Mouse (Mus musculus): ENCODE measurements around the gene Itgb1bp1. TPM values are rescaled to one million over a fixed set of nuclear protein-coding genes. Genes with fewer than 3 reads are reported as not detected.

Itgb1bp1 gene
- total and polyA plus RNA-seq, 2 experiments from 2014 or later: 37.5 to 42.1 TPM

DNA sequence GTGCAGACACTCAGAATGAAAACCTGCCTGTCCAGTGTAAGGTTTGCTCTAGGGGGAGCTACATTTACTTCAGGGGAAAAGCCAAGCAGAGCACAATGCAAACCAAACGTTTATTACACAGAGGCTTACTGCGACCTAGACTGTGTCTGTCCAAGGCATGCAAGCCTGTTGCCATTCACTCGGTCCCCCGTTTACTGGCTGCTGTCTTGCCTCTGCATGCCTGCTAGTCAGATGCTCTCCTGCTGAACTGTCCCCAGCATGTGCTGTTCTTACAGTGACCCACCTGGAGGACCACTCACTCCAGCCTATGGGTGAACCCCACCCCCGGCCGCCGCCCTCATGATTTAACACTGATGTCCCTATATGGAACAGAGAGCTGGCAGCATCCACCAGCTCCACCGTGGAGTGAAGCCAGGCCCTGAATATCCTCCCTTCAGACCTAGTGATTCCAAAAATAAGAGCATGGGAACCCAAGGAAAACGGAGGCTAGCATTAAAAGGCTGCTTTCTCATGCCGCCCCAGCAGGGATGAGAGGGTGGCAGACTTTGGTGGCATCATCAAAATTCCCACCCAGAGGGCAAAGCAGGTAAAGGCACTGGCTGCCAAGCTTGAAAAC lies 45.0 kb upstream of the Itgb1bp1 start:
- DNase-seq (ENCODE audit: low spot score): peak; percentile 17
- peaks cover 75% of the 10 kb centered on the region for H3K36me3 ChIP-seq (replicated peaks; ENCODE audit: control insufficient read depth, insufficient read depth, low read length)
- 59% methylated on average over 10 of the region's 10 CpGs for WGBS
- no peaks in the 10 kb centered on the region for H3K27me3 ChIP-seq (ENCODE audit: control insufficient read depth, insufficient read depth, low read length)
- no peak overlapping the region for H3K4me3 ChIP-seq (ENCODE audit: low read depth, low read length)
- no peak overlapping the region for H3K9ac ChIP-seq (replicated peaks; ENCODE audit: low read depth, low read length)
- H3K27ac ChIP-seq (ENCODE audit: low read depth): peak overlapping the region; percentile 38
- ATAC-seq (ENCODE audit: insufficient read depth, low read depth): peak; percentile 57
- no peak overlapping the region for H3K4me2 ChIP-seq (ENCODE audit: low read depth, low read length)
- H3K4me1 ChIP-seq (ENCODE audit: control insufficient read depth, insufficient read depth): 0 out of 2 replicates have a peak, but pooled peaks cover 6% of the 10 kb centered on the region
- H3K9me3 ChIP-seq (replicated peaks; ENCODE audit: control insufficient read depth, low read length): no peaks in the 10 kb centered on the region
- TF ChIP-seq EP300 (IDR thresholded peaks at IDR 0.05; ENCODE audit: low read depth): no peak
- TF ChIP-seq CTCF (IDR thresholded peaks at IDR 0.05; ENCODE audit: low read depth): no peak

DNA sequence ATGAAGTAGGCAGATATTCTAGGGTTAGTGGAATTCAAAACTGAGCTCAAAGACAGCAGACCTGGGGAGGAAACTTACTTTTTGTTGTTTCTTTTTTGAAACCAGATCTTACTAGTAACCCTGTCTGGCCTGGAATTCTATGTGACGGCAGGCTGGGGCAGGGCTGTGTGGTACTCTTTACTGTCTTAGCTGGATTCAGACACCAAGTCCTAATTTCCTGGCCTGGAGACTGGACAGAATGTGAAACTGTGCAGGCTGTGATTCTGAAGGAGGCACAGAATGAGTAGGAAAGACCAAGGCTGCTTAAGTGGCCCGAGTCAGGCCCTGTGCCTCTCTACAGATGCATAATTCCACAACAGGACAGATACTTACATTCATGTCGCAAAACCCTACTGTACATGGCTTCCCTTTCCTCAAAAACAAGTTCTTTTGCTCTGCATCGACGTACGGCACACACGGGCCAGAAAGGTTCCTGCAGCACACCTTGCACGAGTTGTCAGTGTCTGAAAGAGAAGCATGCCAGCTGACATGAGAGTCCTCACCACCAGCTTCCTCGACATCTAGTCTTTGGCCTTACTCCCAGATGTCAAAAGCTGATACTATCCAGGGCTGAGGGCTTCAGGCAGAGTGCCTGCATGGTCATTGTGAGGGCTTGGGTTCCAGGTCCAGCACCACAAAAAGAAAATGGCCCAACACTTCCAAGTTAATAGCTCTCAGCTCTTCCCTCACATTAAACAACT lies 43.7 kb upstream of the Itgb1bp1 start:
- H3K9ac ChIP-seq (replicated peaks; ENCODE audit: low read depth, low read length): no peak overlapping the region
- H3K4me1 ChIP-seq (ENCODE audit: control insufficient read depth, insufficient read depth): 0 out of 2 replicates have a peak, but pooled peaks cover 6% of the 10 kb centered on the region
- peaks cover 75% of the 10 kb centered on the region for H3K36me3 ChIP-seq (replicated peaks; ENCODE audit: control insufficient read depth, insufficient read depth, low read length)
- no peak overlapping the region for H3K4me2 ChIP-seq (ENCODE audit: low read depth, low read length)
- H3K27ac ChIP-seq (ENCODE audit: low read depth): no peak overlapping the region
- no peak overlapping the region for H3K4me3 ChIP-seq (ENCODE audit: low read depth, low read length)
- no peaks in the 10 kb centered on the region for H3K9me3 ChIP-seq (replicated peaks; ENCODE audit: control insufficient read depth, low read length)
- no peak; the same call in 1 of the 2 replicates for ATAC-seq (ENCODE audit: insufficient read depth, low read depth)
- WGBS: 66% methylated on average over 9 of the region's 9 CpGs
- no peak for TF ChIP-seq CTCF (IDR thresholded peaks at IDR 0.05; ENCODE audit: low read depth)
- no peak for DNase-seq (ENCODE audit: low spot score)
- no peaks in the 10 kb centered on the region for H3K27me3 ChIP-seq (ENCODE audit: control insufficient read depth, insufficient read depth, low read length)

DNA sequence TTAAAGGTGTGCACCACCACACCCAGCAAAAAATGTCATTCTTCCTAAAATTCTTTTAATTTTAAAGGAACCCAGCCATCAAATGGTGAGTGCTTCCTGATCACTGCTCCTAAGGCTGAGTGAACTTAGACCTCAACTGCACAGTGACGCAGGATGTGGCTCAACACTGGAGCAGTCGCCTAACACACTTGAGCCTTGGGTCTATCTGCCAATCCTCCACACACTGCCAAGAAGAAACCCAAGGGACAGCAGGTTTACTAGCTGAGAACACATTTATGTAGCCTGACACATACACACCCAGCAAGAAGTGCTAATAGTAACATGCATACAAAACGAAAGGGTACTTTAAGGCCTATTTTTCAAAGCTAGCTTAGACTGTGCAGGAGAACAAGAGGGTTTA lies 40.2 kb upstream of the Itgb1bp1 start:
- H3K9ac ChIP-seq (replicated peaks; ENCODE audit: low read depth, low read length): no peak overlapping the region
- H3K4me1 ChIP-seq (ENCODE audit: control insufficient read depth, insufficient read depth): 0 out of 2 replicates have a peak, but pooled peaks cover under 1% of the 10 kb centered on the region
- DNase-seq (ENCODE audit: low spot score) (no peak), ATAC-seq (ENCODE audit: insufficient read depth, low read depth) (no peak)
- H3K9me3 ChIP-seq (replicated peaks; ENCODE audit: control insufficient read depth, low read length): no peaks in the 10 kb centered on the region
- no peaks in the 10 kb centered on the region for H3K27me3 ChIP-seq (ENCODE audit: control insufficient read depth, insufficient read depth, low read length)
- 88% methylated on average over 3 of the region's 3 CpGs for WGBS
- no peak overlapping the region for H3K4me2 ChIP-seq (ENCODE audit: low read depth, low read length)
- TF ChIP-seq EP300 (IDR thresholded peaks at IDR 0.05; ENCODE audit: low read depth) (no peak), CTCF (IDR thresholded peaks at IDR 0.05; ENCODE audit: low read depth) (no peak)
- H3K36me3 ChIP-seq (replicated peaks; ENCODE audit: control insufficient read depth, insufficient read depth, low read length): peaks cover 77% of the 10 kb centered on the region
- no peak overlapping the region for H3K4me3 ChIP-seq (ENCODE audit: low read depth, low read length)
- H3K27ac ChIP-seq (ENCODE audit: low read depth): no peak overlapping the region

DNA sequence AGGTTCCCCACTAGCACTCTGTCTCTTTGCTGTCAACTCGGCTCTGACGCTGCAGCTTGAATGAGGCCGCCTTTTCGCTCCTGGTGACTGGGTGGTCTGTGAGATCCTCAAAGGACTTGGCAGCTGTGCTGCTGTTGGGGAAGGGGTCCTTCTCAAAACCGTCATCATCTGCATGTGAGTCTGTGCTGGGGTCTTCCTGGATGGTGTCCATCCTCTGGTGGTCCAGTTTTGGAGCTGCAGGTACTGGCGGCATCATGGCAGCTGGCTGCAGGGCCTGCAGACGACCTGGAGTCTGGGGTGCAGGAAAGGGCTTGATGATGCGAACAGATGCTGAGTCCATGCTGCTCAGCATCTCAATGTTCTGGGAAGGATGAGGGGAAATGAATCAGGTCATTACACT lies 39.2 kb upstream of the Itgb1bp1 start:
- Histone ChIP-seq H3K4me2 (ENCODE audit: low read depth, low read length) (no peak overlapping the region), H3K27ac (ENCODE audit: low read depth) (no peak overlapping the region), H3K9ac (replicated peaks; ENCODE audit: low read depth, low read length) (no peak overlapping the region), H3K4me3 (ENCODE audit: low read depth, low read length) (no peak overlapping the region), H3K36me3 (replicated peaks; ENCODE audit: control insufficient read depth, insufficient read depth, low read length) (peaks cover 69% of the 10 kb centered on the region), H3K4me1 (ENCODE audit: control insufficient read depth, insufficient read depth) (no peaks in the 10 kb centered on the region), H3K9me3 (replicated peaks; ENCODE audit: control insufficient read depth, low read length) (no peaks in the 10 kb centered on the region), H3K27me3 (ENCODE audit: control insufficient read depth, insufficient read depth, low read length) (no peaks in the 10 kb centered on the region)
- WGBS: 84% methylated on average over 8 of the region's 8 CpGs
- DNase-seq (ENCODE audit: low spot score): no peak
- ATAC-seq (ENCODE audit: insufficient read depth, low read depth): no peak
- TF ChIP-seq EP300 (IDR thresholded peaks at IDR 0.05; ENCODE audit: low read depth): no peak
- TF ChIP-seq CTCF (IDR thresholded peaks at IDR 0.05; ENCODE audit: low read depth): no peak

DNA sequence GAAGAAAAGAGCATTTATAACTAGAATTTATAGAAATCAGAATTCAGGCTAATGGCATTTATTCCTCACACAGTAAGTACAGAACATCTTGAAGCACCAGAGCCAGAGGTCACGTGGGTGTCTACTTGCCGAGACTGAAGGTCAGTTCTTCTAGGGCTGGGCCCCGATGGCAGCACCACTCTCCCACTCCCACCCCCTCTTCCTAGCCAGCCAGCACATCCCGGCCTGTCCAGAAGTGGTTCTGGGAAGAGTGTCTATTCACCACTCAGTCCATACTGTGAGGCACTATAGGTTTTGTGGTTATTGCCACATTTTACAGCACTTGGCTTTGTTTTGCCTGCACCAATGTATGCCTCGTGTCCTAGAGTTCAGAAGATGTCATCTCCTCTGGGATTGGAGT lies 38.0 kb upstream of the Itgb1bp1 start:
- no peak overlapping the region for H3K9ac ChIP-seq (replicated peaks; ENCODE audit: low read depth, low read length)
- no peaks in the 10 kb centered on the region for H3K4me1 ChIP-seq (ENCODE audit: control insufficient read depth, insufficient read depth)
- peaks cover 64% of the 10 kb centered on the region for H3K36me3 ChIP-seq (replicated peaks; ENCODE audit: control insufficient read depth, insufficient read depth, low read length)
- no peak overlapping the region for H3K4me2 ChIP-seq (ENCODE audit: low read depth, low read length)
- H3K27me3 ChIP-seq (ENCODE audit: control insufficient read depth, insufficient read depth, low read length): no peaks in the 10 kb centered on the region
- no peak overlapping the region for H3K27ac ChIP-seq (ENCODE audit: low read depth)
- DNase-seq (ENCODE audit: low spot score) (no peak), ATAC-seq (ENCODE audit: insufficient read depth, low read depth) (no peak)
- no peak overlapping the region for H3K4me3 ChIP-seq (ENCODE audit: low read depth, low read length)
- TF ChIP-seq CTCF (IDR thresholded peaks at IDR 0.05; ENCODE audit: low read depth): no peak
- TF ChIP-seq EP300 (IDR thresholded peaks at IDR 0.05; ENCODE audit: low read depth): no peak
- no peaks in the 10 kb centered on the region for H3K9me3 ChIP-seq (replicated peaks; ENCODE audit: control insufficient read depth, low read length)
- 69% methylated on average over 5 of the region's 5 CpGs for WGBS

Measured in heart, postnatal 0 days (tissue).